Mouse (Mus musculus): Measurements from ENCODE around the gene Hspbap1. TPM values are rescaled to one million over a fixed set of nuclear protein-coding genes. Genes with fewer than 3 reads are reported as not detected.

Gene Hspbap1
- polyA plus RNA-seq, 1 experiment from 2014 or later, result 18.1 TPM

DNA sequence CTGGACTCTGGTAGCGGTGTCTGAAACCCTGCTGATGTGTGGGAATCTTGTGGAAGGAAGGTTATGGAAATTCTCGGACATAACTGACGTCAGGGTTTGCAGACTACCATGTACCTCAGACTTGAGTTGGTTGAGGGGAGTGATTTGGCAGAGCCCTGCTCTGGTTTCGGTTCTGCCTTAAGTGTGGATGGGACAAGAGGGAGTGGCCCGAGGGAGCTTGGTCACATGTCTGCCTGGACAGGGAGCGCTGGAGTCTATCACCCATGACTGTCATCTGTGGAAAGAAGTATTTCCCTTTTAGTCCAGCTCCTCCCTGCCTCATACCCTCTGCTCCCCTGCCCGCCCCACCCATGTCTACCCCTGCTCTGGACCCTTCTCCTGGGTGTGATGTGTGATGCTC lies 32.0 kb downstream of the Hspbap1 start:
- no peaks in the 10 kb centered on the region for H3K9me3 ChIP-seq (ENCODE audit: control insufficient read depth, low read length)
- no peaks in the 10 kb centered on the region for H3K4me1 ChIP-seq (ENCODE audit: control insufficient read depth, insufficient read depth, low read length)
- H3K27me3 ChIP-seq (ENCODE audit: control insufficient read depth, insufficient read depth, low read length), result no peaks in the 10 kb centered on the region
- no peak overlapping the region for H3K4me3 ChIP-seq (replicated peaks; ENCODE audit: low read depth, low read length)
- H3K4me2 ChIP-seq (ENCODE audit: low read length), result no peak overlapping the region
- DNase-seq (no peak), ATAC-seq (ENCODE audit: low FRiP score, low TSS enrichment) (no peak)
- H3K36me3 ChIP-seq (ENCODE audit: control insufficient read depth, insufficient read depth, low read length), result peaks cover 6% of the 10 kb centered on the region; the same call in 1 of the 2 replicates
- H3K27ac ChIP-seq (replicated peaks; ENCODE audit: low read depth, low read length), result no peak overlapping the region
- H3K9ac ChIP-seq (replicated peaks; ENCODE audit: low read length), result no peak overlapping the region
- WGBS, result 92% methylated on average over 7 of the region's 7 CpGs

DNA sequence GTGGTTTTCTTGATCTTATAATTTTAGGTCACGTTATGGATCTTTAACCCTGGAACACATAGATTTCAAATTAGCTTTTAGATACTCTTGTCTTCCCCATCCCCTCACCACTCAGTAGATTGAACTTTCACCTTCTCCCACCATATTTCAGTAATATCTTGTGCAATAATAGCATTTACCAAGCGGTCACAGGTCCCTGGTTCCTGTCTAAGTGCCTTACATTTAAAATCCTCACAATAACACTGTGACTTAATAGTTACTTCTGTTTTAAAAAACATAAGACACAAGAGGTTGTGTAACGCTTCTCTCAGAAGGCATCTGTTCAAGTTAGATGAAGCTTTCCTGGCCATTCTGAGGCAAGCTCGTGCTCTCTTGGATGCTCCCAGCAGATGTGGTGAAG lies 33.5 kb downstream of the Hspbap1 start:
- 94% methylated on average over 4 of the region's 4 CpGs for WGBS

DNA sequence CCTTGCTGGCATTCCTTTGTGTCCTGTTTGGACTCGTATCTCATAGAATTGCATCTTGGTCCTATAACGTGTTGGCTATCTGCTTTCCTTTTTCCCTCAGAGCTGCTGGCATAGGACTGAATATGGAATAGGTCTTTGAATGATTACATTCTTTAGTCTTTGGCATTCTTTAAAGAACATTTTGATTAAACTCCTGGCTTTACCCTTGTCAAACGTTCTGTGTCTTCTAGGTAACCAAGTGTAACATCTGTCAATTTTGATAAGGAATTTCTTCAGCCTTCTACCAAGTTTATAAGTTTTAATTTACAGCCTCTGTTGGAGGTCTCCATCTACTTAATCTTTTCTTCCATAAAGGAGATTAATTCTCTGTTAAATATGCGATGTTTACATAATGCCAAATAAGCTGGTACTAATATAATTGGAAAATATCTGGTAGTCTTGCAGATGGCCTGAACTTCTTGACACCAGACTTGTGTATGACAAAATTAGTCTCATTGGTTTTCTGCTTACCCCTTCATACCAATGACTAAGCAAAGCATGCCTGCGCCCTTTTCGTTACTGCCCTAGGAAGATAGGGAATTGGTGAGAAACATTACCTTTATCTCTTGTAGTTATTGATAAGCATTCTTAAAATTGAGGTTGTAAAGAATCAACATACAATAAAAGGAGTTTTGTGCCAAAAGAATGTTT lies 36.9 kb downstream of the Hspbap1 start:
- Histone ChIP-seq H3K27ac (replicated peaks; ENCODE audit: low read depth, low read length) (no peak overlapping the region), H3K4me1 (ENCODE audit: control insufficient read depth, insufficient read depth, low read length) (no peaks in the 10 kb centered on the region), H3K9ac (replicated peaks; ENCODE audit: low read length) (no peak overlapping the region), H3K36me3 (ENCODE audit: control insufficient read depth, insufficient read depth, low read length) (peaks cover 6% of the 10 kb centered on the region; the same call in 1 of the 2 replicates), H3K4me3 (replicated peaks; ENCODE audit: low read depth, low read length) (no peak overlapping the region), H3K27me3 (ENCODE audit: control insufficient read depth, insufficient read depth, low read length) (no peaks in the 10 kb centered on the region), H3K9me3 (ENCODE audit: control insufficient read depth, low read length) (no peaks in the 10 kb centered on the region), H3K4me2 (ENCODE audit: low read length) (no peak overlapping the region)
- WGBS, result 64% methylated on average over 6 of the region's 6 CpGs
- DNase-seq, result no peak
- no peak for ATAC-seq (ENCODE audit: low FRiP score, low TSS enrichment)

More for the DNA sequence above, 33.5 kb downstream of the Hspbap1 start:
- no peak overlapping the region for H3K9ac ChIP-seq (replicated peaks; ENCODE audit: low read length)
- no peak overlapping the region for H3K4me3 ChIP-seq (replicated peaks; ENCODE audit: low read depth, low read length)
- DNase-seq, result no peak
- no peak overlapping the region for H3K27ac ChIP-seq (replicated peaks; ENCODE audit: low read depth, low read length)
- no peaks in the 10 kb centered on the region for H3K4me1 ChIP-seq (ENCODE audit: control insufficient read depth, insufficient read depth, low read length)
- no peaks in the 10 kb centered on the region for H3K9me3 ChIP-seq (ENCODE audit: control insufficient read depth, low read length)
- no peak for ATAC-seq (ENCODE audit: low FRiP score, low TSS enrichment)
- H3K4me2 ChIP-seq (ENCODE audit: low read length), result no peak overlapping the region
- no peaks in the 10 kb centered on the region for H3K27me3 ChIP-seq (ENCODE audit: control insufficient read depth, insufficient read depth, low read length)
- H3K36me3 ChIP-seq (ENCODE audit: control insufficient read depth, insufficient read depth, low read length), result peaks cover 6% of the 10 kb centered on the region; the same call in 1 of the 2 replicates

DNA sequence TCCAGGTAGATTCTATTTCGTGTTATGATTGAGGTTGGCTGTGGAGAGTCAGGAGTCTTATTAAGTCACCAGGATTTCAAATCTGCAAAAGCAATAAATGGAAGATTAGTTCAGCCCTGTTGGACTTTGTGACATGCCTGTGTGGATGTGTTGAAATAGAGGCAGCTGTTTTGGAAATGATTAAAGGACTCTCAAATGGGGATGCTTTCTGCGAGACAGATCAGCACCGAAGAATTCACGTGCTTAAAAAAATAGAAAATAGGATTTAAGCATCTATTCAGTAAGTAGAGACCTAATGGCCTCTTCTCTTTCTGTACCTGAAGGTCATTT lies 37.5 kb downstream of the Hspbap1 start:
- H3K4me3 ChIP-seq (replicated peaks; ENCODE audit: low read depth, low read length), result no peak overlapping the region
- no peak overlapping the region for H3K9ac ChIP-seq (replicated peaks; ENCODE audit: low read length)
- 0 out of 2 replicates have a peak, but pooled peaks cover 3% of the 10 kb centered on the region for H3K36me3 ChIP-seq (ENCODE audit: control insufficient read depth, insufficient read depth, low read length)
- DNase-seq (peak; percentile 24), ATAC-seq (ENCODE audit: low FRiP score, low TSS enrichment) (no peak)
- WGBS, result 40% methylated on average over 4 of the region's 4 CpGs
- no peaks in the 10 kb centered on the region for H3K4me1 ChIP-seq (ENCODE audit: control insufficient read depth, insufficient read depth, low read length)
- H3K27ac ChIP-seq (replicated peaks; ENCODE audit: low read depth, low read length), result no peak overlapping the region
- H3K9me3 ChIP-seq (ENCODE audit: control insufficient read depth, low read length), result no peaks in the 10 kb centered on the region
- no peak overlapping the region for H3K4me2 ChIP-seq (ENCODE audit: low read length)
- H3K27me3 ChIP-seq (ENCODE audit: control insufficient read depth, insufficient read depth, low read length), result no peaks in the 10 kb centered on the region

DNA sequence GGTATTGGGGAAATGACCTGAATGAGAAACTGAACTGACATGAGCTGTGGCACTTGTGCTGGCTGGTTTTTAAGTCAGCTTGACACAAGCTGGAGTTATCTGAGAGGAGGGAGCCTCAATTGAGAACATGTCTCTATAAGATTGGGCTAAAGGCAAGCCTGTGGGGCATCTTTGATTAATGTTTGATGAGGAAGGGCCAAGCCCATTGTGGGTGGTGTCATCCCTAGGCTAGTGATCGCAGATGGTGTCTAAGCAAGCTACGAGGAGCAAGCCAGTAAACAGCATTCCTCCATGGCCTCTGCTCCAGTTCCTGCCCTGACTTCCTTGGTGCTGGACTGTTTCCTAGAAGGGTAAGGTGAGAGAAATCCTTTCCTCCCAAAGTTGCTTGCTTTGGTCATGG lies 38.7 kb downstream of the Hspbap1 start:
- Histone ChIP-seq H3K4me2 (ENCODE audit: low read length) (no peak overlapping the region), H3K9me3 (ENCODE audit: control insufficient read depth, low read length) (no peaks in the 10 kb centered on the region), H3K9ac (replicated peaks; ENCODE audit: low read length) (no peak overlapping the region), H3K27me3 (ENCODE audit: control insufficient read depth, insufficient read depth, low read length) (no peaks in the 10 kb centered on the region), H3K4me3 (replicated peaks; ENCODE audit: low read depth, low read length) (no peak overlapping the region), H3K36me3 (ENCODE audit: control insufficient read depth, insufficient read depth, low read length) (0 out of 2 replicates have a peak, but pooled peaks cover 4% of the 10 kb centered on the region), H3K4me1 (ENCODE audit: control insufficient read depth, insufficient read depth, low read length) (no peaks in the 10 kb centered on the region), H3K27ac (replicated peaks; ENCODE audit: low read depth, low read length) (no peak overlapping the region)
- no peak for DNase-seq
- WGBS, result 98% methylated on average over 2 of the region's 2 CpGs
- ATAC-seq (ENCODE audit: low FRiP score, low TSS enrichment), result no peak

DNA sequence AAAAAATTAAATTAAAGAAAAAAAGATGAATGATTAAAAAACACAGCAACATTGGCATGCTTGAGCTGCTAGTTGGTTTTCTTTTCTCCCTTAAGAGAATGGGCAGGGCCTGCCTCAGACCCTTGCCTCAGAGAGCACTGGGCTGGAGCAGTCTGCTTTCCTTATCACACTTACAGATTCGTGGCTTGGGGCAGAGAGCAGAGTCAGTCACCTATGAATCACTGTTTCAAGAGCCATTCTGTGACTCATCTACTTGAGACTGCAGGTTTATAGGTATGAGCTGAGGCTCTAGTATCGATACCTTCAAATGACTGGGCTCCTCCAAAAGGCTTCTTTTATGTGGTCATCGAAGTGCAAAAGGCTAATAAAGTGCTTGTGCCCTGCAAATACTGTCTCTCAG lies 42.9 kb downstream of the Hspbap1 start:
- WGBS, result 75% methylated on average over 3 of the region's 3 CpGs
- no peak overlapping the region for H3K9ac ChIP-seq (replicated peaks; ENCODE audit: low read length)

DNA sequence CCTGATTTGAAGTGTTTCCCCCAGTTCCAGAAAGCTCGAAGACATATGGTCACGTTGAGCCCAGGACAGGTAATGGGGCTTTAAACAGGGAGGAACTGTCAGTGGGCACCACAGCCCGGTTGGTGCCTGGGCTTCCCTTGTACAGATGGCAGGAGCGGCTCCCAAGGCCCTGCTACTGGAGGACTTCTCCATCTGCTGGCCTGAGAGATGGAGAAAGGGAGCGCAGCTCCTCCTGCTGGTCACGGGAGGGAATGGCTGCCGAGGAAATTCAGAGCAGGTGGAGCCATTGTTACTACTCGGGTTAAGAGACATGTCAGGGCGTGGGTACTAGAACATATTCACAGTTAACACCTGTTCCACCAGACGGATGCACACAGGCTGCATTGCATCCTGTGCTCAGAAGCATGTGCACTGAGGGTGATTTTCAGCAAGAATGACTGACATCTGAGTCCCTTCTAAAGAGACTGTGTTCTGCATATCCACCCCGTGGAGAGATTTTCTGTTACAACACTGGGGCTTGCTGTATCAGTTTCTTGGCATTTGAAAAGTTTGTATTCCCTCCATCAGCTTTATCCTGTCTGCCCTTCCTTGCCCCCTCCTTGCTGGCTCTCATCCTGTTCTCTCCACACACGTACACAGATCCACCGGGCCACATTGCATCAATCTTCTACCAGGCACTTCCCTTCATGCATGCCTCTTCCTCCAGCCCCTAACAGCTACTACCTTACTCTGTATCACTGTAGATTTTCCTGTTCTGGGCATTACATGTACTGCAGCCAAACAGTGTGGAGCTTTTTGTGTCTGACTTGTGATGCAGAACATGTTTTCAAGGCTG lies 47.3 kb downstream of the Hspbap1 start:
- ATAC-seq (ENCODE audit: low FRiP score, low TSS enrichment), result peak; percentile 85
- no peaks in the 10 kb centered on the region for H3K27me3 ChIP-seq (ENCODE audit: control insufficient read depth, insufficient read depth, low read length)
- no peak overlapping the region for H3K4me3 ChIP-seq (replicated peaks; ENCODE audit: low read depth, low read length)
- H3K9ac ChIP-seq (replicated peaks; ENCODE audit: low read length), result no peak overlapping the region
- peak; percentile 88 for DNase-seq
- H3K9me3 ChIP-seq (ENCODE audit: control insufficient read depth, low read length), result no peaks in the 10 kb centered on the region
- H3K27ac ChIP-seq (replicated peaks; ENCODE audit: low read depth, low read length), result no peak overlapping the region
- peaks cover 22% of the 10 kb centered on the region for H3K36me3 ChIP-seq (ENCODE audit: control insufficient read depth, insufficient read depth, low read length)
- 35% methylated on average over 13 of the region's 13 CpGs for WGBS
- no peak overlapping the region for H3K4me2 ChIP-seq (ENCODE audit: low read length)
- no peaks in the 10 kb centered on the region for H3K4me1 ChIP-seq (ENCODE audit: control insufficient read depth, insufficient read depth, low read length)

More for the DNA sequence above, 42.9 kb downstream of the Hspbap1 start:
- H3K4me2 ChIP-seq (ENCODE audit: low read length), result no peak overlapping the region
- DNase-seq (no peak), ATAC-seq (ENCODE audit: low FRiP score, low TSS enrichment) (no peak)
- 0 out of 2 replicates have a peak, but pooled peaks cover 7% of the 10 kb centered on the region for H3K36me3 ChIP-seq (ENCODE audit: control insufficient read depth, insufficient read depth, low read length)
- no peaks in the 10 kb centered on the region for H3K9me3 ChIP-seq (ENCODE audit: control insufficient read depth, low read length)
- H3K27ac ChIP-seq (replicated peaks; ENCODE audit: low read depth, low read length), result no peak overlapping the region
- no peak overlapping the region for H3K4me3 ChIP-seq (replicated peaks; ENCODE audit: low read depth, low read length)
- no peaks in the 10 kb centered on the region for H3K27me3 ChIP-seq (ENCODE audit: control insufficient read depth, insufficient read depth, low read length)
- no peaks in the 10 kb centered on the region for H3K4me1 ChIP-seq (ENCODE audit: control insufficient read depth, insufficient read depth, low read length)

DNA sequence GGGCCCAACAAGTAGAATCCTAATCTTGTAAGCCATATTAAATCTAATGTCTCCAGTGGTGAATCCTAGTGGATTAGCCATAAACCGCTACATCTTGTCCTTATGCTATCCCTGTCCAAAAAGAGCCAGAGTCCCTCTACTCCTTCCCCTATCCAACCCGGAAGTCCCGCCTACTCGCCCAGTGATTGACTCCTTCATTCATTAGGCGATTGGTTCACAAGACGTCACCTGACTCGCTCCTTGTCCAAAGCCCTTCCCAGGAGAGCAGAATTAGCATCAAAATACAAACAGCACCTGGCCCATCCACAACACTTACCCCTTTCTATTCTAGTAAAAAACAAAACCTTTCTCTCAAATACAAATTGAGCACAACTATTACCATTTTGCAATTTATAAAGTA lies 59.8 kb downstream of the Hspbap1 start:
- H3K4me2 ChIP-seq (ENCODE audit: low read length), result no peak overlapping the region
- H3K4me3 ChIP-seq (replicated peaks; ENCODE audit: low read depth, low read length), result no peak overlapping the region
- H3K4me1 ChIP-seq (ENCODE audit: control insufficient read depth, insufficient read depth, low read length), result no peaks in the 10 kb centered on the region
- H3K9ac ChIP-seq (replicated peaks; ENCODE audit: low read length), result no peak overlapping the region
- WGBS, result 29% methylated on average over 7 of the region's 7 CpGs
- peak; percentile 29 for DNase-seq
- no peak for ATAC-seq (ENCODE audit: low FRiP score, low TSS enrichment)
- no peaks in the 10 kb centered on the region for H3K27me3 ChIP-seq (ENCODE audit: control insufficient read depth, insufficient read depth, low read length)
- H3K9me3 ChIP-seq (ENCODE audit: control insufficient read depth, low read length), result no peaks in the 10 kb centered on the region
- H3K36me3 ChIP-seq (ENCODE audit: control insufficient read depth, insufficient read depth, low read length), result peaks cover 16% of the 10 kb centered on the region
- H3K27ac ChIP-seq (replicated peaks; ENCODE audit: low read depth, low read length), result no peak overlapping the region

All from midbrain, embryonic 14.5 days (tissue).